Mouse (Mus musculus) right cerebral cortex, postnatal 4 days (tissue): ENCODE measurements at regions not wholly inside any gene's neighbourhood (a gene's known extent, or its start where the extent isn't known, plus 50 kb on each side); places are given as distances from the start of the nearest gene placed in this dataset.

Experiments
- DNase-seq: peaks from one replicate; pipeline ENCODE4 v3.0.0-alpha.2; 2022

DNA sequence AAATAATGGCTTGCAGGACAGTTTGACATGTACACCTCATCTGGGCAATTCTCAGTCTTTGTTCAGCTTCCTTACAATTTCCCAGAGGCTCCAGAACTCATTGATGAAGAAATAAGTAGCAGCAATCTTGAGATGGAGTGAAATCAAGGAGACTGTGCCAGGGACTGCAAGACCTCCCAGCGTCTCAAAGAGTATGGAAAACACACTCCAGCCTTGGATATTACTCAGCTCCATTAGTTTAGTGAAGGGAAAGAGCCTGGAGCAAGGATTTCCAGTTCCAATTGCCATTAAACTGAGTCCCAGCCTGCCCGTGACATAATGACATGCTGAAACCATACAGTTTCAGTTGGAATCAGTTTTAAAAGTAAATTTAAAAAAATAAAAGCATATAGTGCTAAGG lies 372.7 kb upstream of the Rack1 start:
- DNase-seq: no peak

DNA sequence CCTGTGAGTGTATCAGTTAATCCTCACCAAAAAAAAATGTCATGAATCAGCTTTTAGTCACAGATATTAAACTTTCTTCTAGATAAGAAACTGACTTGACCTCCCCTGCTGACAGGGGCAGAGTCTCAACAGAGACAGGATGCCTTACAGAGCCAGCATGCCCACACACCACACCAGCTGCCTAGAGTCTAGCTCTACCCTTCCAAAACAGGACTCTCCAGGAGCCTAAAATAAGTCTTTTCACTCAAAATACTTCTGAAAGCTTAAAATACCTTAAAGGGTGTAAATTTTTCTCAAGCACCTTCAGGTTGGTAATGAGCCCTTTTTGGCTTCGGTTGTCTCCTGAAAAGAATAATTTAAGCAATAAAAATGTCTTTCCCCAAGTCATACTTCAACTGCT lies 373.7 kb upstream of the Rack1 start:
- DNase-seq: no peak

DNA sequence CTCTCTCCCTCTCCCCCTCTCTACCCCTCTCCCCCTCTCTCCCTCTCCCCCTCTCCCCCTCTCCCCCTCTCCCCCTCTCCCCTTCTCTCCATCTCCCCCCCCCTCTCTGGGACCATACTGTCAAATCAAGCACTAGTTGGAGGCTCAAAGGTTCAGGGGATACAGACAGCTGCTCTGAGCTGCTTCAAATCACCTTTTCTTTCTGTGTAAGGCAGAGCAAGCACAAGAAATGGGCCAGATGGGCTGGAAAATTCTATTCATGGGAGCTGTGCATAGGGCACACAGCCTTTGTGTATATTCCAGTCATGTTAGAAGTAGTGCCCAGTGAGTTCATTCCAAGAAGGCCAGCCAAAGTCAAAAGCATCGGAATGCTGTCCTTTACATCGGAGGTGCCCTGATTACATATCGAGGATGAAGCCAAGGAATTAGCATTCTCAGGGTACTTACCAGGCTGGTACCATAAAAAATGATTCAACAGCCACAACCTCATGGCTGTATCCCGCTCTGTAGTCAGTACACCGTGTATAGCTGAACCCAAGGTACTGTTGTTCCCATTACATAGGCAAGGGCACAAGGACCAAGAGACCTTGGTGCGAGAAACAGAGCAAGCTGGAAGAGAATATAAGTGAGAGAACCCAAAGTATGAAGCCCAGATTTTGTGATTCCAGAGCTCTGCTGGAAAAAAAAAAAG lies 381.9 kb upstream of the Rack1 start:
- no peak for DNase-seq

DNA sequence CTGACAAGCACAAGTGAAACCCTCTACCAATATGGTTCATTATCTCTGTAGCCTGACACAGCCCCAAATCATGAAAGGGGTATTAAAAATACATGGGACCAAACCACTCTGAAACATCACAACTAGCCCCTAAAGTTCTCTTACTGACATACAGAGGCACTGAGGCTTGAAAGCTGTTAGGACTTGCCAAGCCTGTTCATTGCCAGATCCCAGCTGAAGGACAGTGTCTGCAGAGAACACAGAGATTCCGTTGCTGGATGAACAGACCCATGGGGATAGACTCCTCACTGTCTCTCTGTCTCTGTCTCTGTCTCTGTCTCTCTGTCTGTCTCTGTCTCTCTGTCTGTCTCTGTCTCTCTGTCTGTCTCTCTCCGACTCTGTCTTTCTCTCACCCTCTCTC lies 382.5 kb upstream of the Rack1 start:
- no peak for DNase-seq

DNA sequence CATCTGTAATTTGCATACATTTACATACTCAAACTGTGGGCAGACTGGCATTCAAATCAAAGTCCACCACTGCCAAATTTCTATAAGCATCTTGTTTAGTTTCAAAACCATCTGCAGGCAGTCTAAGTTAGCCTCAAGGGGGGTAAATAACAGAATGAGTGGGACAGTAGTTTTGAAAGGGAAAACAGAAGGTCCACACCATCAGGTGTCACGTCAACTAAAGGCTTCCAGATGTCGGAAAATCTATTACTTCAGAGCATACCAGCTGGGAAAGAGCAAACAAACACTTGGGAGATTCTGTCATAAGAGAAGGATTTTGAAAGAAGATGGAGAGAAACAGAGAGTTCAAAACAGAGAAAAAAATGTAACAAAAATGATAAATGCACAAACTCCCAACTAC lies 402.1 kb upstream of the Rack1 start:
- no peak for DNase-seq

DNA sequence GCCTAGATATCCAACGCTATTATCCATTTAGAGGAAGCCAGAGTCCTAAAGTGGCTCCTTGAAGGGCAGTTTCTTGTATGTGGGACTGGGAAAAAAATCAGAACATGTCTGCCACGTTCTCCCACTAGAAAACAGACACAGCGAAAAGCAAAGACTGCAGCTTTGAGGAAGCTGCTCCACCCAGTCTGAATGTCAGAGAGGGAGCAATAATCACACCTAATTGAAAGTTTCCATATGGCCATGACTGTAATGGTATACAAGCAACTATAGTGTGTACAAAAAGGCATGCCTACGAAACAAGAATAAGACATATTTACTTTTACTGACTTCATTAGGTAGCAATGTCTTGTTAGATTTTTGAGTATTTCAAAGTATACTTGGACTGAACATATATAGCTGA lies 392.7 kb upstream of the Sgcd start:
- no peak for DNase-seq

DNA sequence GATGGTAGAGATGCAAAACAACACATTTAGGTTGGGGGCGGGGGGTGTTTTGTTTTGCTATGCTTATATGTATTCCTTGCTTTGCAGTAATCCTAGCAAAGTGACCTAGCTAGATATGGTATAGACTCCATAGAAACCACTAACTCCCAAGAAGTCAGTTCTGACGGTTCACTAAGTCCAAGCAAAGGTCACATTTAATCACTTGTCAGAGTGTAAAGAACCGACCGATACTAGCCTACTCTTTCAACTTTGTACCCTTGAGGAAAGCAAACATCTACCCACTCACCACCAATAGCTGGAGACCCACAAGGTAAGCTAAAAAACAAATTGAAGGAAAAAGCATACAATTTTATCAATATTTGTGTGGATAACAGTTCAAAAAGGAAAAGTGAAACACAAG lies 389.3 kb upstream of the Sgcd start:
- DNase-seq: no peak

DNA sequence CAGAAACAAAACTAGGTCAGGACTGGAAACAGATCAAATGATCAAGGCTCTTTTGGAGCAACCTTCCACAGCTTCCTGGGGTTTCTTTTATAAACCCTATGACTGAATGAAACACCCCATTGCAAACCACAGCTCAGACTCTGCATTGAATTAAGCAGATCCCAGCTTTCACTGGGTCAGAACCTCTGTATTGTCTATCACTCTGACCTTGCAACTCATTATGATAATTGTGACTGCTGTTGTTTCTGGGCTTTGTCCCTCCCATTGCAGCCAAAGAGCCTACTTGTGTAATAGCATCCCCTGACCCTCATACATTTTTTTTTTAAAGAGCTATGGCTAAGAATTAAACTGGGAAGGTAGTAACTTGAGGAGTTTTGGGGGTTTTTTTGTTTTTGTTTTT lies 388.5 kb upstream of the Sgcd start:
- DNase-seq: no peak

DNA sequence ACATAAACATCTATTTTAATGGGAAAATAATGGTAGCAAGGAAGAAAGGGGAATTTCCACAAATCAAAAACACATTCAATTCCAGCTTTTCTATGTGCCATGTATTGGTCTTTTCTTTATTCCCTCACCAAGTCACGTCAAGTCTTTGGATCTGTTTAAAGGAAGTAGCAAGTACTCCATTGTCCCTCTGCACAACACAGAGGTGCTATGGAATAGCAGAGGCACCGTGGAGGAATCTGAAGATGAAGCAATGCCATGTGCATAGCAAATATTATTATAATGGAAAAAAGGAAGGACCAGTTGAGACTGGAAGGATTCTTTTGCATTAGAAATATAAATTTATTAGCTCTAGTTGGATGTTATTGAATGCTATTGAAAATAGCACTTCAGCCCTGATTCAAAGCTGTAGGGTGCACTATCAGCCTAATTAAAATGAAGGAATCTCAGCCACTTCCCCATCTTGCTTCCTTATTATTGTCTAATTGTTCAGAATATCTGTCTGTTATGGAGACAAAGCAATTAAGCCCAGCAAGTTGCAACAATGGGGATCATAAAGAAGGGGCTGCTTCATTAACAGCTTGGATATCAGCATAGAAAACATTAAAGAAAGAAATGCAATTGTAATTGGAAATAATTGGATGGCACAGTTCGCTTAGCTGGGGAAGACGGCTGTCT lies 362.7 kb upstream of the Sgcd start:
- DNase-seq: no peak

DNA sequence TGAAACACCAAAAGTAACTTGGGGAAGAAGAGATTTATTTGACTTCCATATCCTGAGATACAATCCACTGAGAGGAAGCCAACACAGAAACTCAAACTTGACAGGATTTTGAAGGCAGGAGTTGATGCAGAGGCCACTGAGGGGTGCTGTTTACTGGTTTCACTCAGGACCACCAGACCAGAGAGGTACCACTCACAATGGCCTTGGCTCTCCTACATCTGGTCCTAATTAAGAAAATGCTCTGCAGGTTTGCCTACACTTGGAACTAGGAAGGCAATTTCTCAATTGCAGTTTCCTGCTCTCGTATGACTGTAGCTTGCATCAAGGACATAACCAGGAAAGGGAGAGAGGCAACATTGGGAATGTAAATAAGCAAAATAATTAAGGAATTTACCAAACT lies 325.7 kb upstream of the Sgcd start:
- no peak for DNase-seq

DNA sequence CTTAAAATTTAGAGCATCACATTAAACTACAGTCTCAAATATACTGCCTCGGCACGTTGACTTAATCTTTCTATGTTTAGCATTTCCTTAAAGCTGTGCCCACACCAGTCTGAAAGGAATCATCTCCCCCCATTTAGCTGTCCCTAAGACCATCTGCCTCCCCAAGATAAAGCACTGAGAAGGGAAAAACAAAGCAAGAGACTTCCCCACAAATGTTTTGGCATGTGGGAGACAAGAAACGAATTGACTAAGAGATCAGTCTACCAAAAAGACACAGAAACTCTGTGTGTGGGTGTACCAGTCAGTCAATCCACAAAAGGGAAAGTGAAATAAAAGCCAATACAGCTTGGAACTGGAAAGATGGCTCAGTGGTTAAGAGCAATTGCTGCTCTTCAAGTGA lies 306.6 kb upstream of the Sgcd start:
- DNase-seq: no peak

DNA sequence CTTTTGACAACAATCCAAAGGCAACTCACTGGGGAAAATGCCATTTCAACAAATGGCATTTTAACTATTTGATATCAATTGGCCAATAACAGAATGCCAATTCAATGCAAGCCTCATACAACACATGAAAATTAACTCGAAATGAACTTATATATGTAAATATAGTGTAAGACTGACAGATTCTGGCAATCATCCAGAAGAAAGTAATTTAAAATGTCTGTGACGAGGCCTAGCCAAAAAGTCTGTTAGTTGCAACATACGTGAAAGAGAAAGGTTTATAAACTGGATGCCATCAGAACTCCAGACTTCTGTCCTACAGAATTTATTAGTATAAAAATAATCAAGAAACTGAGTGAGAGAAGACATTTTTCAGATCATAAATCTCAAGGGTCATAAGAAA lies 273.7 kb upstream of the Sgcd start:
- DNase-seq: no peak

DNA sequence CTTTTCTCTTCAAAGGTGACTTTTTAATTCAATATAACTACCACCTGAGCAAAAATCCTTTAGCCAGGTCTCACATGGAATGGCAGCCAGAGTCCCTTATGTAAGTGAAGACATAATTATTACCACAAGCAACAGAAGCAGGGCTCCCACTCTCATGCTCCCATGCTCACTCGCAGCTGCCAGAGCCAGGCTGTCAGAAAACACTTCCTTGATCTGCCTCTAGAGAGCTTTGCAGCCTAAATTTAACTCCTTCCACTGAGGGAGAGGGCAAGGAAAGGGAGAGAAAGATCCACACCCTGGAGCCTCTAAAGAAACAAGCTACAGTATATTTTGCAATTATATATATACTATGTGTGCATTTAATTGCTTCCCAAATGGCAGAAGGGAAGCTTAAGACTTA lies 272.3 kb upstream of the Sgcd start:
- DNase-seq: no peak

DNA sequence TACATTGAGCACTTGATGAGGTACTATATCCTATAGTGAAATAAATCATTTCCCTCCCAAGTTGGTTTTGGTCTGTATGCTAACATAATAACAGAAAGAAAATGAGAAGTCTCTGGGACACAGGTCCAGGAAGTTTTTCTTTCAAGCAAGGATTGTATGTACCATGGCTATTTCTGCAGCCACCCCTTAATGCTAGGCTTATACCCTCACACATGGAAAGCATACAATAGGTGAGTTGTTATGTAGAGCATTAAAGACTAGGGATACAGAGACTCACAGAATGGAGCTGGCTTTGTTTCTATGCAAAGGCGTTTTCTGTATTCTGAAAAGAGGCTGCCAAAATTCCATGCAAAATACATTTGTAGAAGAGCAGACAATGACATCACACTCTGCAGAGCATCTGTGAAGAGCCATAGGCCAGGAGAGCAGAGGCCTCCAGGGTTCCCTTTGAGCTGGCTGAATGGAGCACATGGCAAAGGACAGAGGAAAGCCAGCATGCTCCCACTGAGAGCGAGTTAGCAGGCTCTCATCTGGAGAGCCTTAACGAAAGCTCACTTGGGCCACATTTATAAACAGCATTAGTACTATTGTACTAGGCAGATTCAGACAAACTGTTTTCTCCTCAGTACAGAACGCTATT lies 262.0 kb upstream of the Sgcd start:
- no peak for DNase-seq

DNA sequence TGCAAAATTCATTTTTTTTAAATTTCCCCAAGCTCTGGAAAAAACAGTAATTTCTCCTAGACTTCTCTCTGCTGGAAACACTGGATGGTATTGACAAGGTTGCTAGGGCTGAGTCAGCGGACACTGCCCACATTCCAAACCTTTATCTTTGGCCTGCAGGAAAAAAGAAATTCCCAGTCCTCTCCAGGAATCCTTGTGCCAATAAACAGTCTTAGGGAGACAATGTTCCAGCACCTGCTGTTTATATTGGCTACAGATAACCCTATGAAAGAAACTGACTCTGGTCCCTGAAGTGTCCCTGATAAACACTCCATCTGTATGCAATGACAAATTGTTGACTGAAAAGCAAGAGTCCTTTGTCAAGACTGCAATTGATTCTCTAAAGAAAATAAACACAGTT lies 260.5 kb upstream of the Sgcd start:
- no peak for DNase-seq

DNA sequence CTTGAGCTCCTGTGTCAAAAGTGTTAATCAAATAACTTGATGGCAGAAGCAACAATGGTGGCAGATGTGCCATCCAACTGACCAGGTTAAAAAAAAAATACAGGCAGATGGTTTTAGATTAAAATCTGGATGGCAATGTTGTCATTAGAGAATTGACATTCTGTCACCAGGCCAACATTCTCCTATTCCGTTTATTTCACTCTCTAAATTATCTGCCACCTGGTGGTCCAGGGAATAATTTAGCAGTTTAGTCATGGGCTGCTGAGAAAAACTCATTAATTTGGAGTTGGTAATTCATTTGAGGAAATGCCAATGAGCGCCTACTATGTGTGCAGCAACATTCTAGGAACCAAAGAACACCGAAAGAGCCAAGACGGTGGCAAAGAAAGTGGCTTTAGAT lies 232.4 kb upstream of the Sgcd start:
- DNase-seq: no peak

DNA sequence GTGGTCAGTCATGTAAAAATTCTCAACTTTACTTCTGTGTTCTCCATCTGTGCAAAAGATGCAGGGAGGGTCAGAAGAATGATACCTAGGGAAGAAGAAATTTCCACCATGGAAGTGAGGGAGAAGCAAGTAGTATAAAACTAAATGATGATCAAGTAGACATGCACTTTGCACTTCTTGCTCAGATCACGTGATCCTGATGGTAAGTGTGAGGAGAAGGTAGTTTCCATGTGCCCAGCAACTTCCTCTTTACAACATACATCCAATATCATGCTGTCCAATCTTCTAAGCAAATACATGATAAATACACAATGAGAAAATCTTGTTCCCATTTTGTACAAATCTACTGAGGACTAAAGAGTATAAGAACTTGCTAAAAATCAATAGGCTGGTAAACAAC lies 230.4 kb upstream of the Sgcd start:
- no peak for DNase-seq

DNA sequence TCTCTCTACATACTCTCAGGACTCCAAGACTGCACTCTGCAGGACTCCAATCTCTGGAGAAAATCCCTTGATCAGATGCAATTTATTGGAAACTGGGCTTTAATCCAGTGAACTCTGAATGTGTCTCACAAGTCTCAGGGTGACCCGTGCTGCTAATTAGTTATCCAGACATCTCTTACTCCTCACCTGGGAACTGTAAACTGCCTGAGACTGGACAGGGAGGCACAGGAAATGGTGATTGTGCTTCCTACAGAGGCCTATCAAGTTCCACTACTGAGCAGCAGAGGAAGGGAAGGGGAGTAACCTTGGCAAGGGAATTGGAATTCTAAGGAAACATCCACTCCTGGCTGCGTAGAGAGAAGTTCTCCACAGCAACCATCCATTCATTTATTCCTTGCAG lies 228.0 kb upstream of the Sgcd start:
- no peak for DNase-seq

DNA sequence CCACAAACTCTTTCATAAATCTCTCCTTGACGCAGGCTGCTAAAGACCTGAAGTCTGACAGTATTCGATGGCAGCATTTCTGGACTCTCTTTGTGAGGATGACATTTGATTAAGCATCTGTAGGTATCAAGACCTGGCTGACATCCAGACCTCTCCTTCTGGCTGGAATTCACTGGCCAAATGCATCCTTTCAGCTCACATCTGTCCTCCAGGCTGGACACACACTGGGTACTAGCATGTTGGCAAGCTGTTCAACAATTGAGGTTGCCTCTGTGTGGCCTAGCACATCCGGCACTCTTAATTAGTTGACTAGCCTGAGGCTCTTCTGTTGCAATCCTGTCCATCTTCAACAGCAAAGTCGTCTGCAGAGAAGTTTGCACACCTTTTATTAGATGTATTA lies 197.8 kb upstream of the Sgcd start:
- no peak for DNase-seq

DNA sequence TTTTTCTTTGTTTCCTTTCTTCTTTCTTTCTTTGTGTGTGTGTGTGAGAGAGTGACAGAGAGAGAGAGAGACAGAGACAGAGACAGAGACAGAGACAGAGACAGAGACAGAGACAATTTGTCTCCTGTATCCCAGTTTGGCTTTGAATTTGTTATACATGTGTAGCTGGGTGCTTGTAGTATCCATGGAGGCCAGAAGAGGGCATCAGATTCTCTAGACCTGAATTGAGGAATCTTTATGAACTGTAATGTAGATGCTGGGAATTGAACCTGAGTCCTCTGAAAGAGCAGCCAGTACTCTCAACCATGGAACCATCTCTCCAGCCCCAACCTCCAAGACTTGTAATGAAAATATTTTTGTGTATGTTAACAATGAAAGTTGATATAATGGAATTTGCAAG lies 190.2 kb upstream of the Sgcd start:
- DNase-seq: peak; percentile 3

DNA sequence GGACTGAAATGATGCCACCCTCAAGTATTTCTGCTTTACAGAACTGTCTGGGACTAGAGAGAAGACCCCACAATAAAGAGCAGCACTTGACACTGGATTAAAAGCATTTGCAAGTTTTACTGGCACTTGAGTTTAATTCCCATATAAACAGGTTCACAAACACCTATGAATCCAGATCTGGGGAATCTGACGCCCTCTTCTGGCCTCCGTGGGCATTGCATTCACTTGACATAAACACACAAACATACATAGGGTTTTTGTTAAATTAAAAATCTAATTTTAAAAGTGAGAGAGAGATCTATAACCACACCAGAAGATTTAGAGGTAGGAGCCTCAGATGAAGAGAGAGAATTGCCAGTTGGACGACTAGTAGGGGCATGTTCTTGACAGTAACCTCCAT lies 189.4 kb upstream of the Sgcd start:
- no peak for DNase-seq

DNA sequence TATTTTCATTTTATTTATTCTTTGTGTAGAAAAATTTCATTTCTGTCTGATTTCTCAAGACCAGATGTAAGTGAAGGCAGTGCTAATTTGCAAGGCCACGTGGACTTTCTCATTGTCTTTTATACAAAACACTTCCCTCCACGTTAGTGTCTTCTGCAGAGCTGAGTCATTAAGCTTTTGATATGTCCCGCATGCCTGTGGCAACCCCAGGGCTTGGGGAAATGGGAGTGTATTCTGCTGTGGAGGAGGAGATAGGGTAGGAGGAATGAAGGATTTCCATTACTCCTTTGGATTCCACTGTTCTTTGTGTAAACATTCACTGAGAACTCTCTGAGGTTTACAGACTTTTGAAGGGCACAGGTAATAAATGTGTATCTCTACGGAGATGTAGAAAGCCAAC lies 187.7 kb upstream of the Sgcd start:
- DNase-seq: no peak

DNA sequence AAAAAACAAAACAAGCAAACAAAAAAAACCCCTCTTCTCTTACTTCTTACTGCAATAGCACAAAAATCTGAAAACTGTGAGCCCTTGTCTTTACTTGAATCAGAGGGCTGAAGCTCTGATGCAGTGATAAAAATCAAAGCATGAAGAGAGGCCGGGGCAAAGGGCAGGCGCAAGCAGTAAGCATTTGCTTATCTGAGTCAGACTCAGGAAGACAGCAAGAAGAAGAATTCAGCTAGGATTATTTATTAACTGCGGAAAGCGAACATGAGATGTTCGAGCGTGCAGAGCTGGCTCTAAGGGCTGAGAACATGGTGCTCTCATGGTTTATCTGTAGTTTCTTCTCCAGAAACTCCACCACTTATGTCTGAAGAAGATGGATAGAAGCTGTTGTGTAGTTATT lies 163.4 kb upstream of the Sgcd start:
- DNase-seq: no peak

DNA sequence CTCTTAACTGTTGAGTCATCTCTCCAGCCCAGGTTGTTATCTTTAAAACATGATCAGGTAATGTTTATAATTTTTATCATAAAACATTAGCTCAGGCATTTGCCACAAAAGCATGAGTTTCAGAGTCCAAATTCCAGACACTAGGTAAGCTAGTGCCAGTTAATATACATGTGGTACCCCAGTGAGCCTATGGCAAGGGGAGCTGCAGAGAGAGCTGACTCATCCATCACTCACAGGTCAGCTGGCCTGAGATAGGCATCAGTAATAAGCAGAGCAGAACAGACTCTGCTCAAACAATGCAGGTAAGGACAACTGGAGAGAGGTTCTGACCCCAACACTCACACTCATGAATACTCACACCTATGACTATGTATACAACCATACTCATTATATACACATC lies 144.6 kb upstream of the Sgcd start:
- no peak for DNase-seq

DNA sequence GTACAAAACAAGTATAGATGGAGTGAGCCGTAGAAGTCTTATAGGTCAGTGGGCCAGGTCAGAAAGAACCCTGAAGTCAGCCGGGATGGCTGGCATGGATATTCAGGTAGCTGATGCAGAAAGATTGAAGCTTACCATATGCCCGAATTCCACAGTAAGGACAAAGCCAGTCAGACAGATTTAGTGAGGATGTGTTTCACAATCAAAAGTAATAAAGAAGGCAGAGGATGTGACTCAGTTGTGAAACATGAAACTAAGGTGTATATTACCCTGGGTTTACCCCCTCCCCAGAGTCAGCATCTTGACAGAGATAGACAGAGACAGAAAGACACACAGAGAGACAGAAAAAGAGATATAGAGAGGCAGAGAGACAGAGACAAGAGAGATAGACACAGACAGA lies 109.3 kb upstream of the Sgcd start:
- DNase-seq: no peak
